Mouse (Mus musculus) forebrain, embryonic 16.5 days (tissue): ENCODE measurements around the gene Mturn. TPM values are rescaled to one million over a fixed set of nuclear protein-coding genes. Genes with fewer than 3 reads are reported as not detected.
A peak's percentile ranks its signal among the peaks of the same experiment; 100 is the strongest.

Experiments used
- ATAC-seq: fragments of 200-750 bp; cut with Nextera tagmentation; 2 replicates; pipeline ENCODE4 v1.8.0; 2017; ENCODE audit warnings: mild to moderate bottlenecking, moderate library complexity
- H3K27ac ChIP-seq: fragments of 300-500 bp; sonication (generic); 2 replicates; pipeline ENCODE4 v1.5.1; 2014; ENCODE audit warnings: low read length, control low read depth
- H3K27me3 ChIP-seq: fragments of 300-500 bp; sonication (generic); replicated peaks from 2 replicates; pipeline ENCODE4 v1.6.1; 2014; ENCODE audit warnings: low read length; ENCODE audit not compliant: control insufficient read depth, insufficient read depth
- H3K36me3 ChIP-seq: fragments of 300-500 bp; sonication (generic); 2 replicates; pipeline ENCODE4 v1.6.1; 2014; ENCODE audit not compliant: control insufficient read depth, insufficient read depth
- H3K4me1 ChIP-seq: fragments of 300-500 bp; sonication (generic); replicated peaks from 2 replicates; pipeline ENCODE4 v1.6.1; 2014; ENCODE audit warnings: low read length; ENCODE audit not compliant: control insufficient read depth, insufficient read depth
- H3K4me2 ChIP-seq: fragments of 300-500 bp; sonication (generic); 2 replicates; pipeline ENCODE4 v1.6.1; 2014; ENCODE audit warnings: mild to moderate bottlenecking, low read length, control low read depth
- H3K4me3 ChIP-seq: fragments of 300-500 bp; sonication (generic); replicated peaks from 2 replicates; pipeline ENCODE4 v1.5.1; 2014; ENCODE audit warnings: mild to moderate bottlenecking, low read length, control low read depth
- H3K9ac ChIP-seq: fragments of 300-500 bp; sonication (generic); replicated peaks from 2 replicates; pipeline ENCODE4 v1.6.1; 2014; ENCODE audit warnings: low read depth, low read length, control low read depth
- H3K9me3 ChIP-seq: fragments of 300-500 bp; sonication (generic); 2 replicates; pipeline ENCODE4 v1.6.1; 2016; ENCODE audit warnings: low read length; ENCODE audit not compliant: control insufficient read depth
- WGBS: fragments of 180-500 bp; shearing (Covaris S2); extraction: QIAGEN DNeasy Blood & Tissue Kit; methylation state at CpG from one replicate; pipeline ENCODE4 v1.1.7; 2014; 5-methylcytosine and 5-hydroxymethylcytosine counted together
- polyA plus RNA-seq: library from polyadenylated mRNA; unstranded; fragments of >200 nt; fragmentation: Nextera tagmentation; extraction: Ambion mirVana; gene quantifications from 2 replicates; pipeline ENCODE4 v1.2.1, GENCODE M21; 2015

Gene Mturn
- polyA plus RNA-seq, 1 experiment from 2014 or later, result 163 TPM

- H3K4me3 ChIP-seq, result no peak overlapping the region
- H3K4me2 ChIP-seq, result no peak overlapping the region
- H3K36me3 ChIP-seq, result no peaks in the 10 kb centered on the region
- no peaks in the 10 kb centered on the region for H3K9me3 ChIP-seq
- 0 out of 2 replicates have a peak, but pooled peaks have one; percentile 39 for ATAC-seq
- peaks cover 15% of the 10 kb centered on the region for H3K4me1 ChIP-seq
- no peaks in the 10 kb centered on the region for H3K27me3 ChIP-seq
- 58% methylated on average over 9 of the region's 9 CpGs for WGBS
- H3K27ac ChIP-seq, result peak overlapping the region; percentile 76
- H3K9ac ChIP-seq, result no peak overlapping the region
These were observed 39.3 kb downstream of the Mturn start for GRCm38 (mm10) chr6:54720512-54721251.

GRCm38 (mm10) chr6:54721252-54721635 is 39.8 kb downstream of the Mturn start:
- Histone ChIP-seq H3K9ac (no peak overlapping the region), H3K4me1 (peaks cover 15% of the 10 kb centered on the region), H3K27me3 (no peaks in the 10 kb centered on the region), H3K9me3 (no peaks in the 10 kb centered on the region), H3K4me2 (no peak overlapping the region), H3K36me3 (no peaks in the 10 kb centered on the region), H3K4me3 (no peak overlapping the region), H3K27ac (no peak overlapping the region; the same call in 1 of the 2 replicates)
- no peak for ATAC-seq
- WGBS, result 94% methylated on average over 4 of the region's 4 CpGs

GRCm38 (mm10) chr6:54726309-54726708 is 44.9 kb downstream of the Mturn start:
- 90% methylated on average over 6 of the region's 6 CpGs for WGBS
- ATAC-seq, result no peak
- no peak overlapping the region for H3K9ac ChIP-seq

GRCm38 (mm10) chr6:54726796-54727195 is 45.4 kb downstream of the Mturn start:
- no peak overlapping the region for H3K27ac ChIP-seq
- no peaks in the 10 kb centered on the region for H3K9me3 ChIP-seq
- no peaks in the 10 kb centered on the region for H3K27me3 ChIP-seq
- no peaks in the 10 kb centered on the region for H3K4me1 ChIP-seq
- ATAC-seq, result no peak
- 81% methylated on average over 6 of the region's 6 CpGs for WGBS
- no peak overlapping the region for H3K9ac ChIP-seq
- no peak overlapping the region for H3K4me2 ChIP-seq
- H3K4me3 ChIP-seq, result no peak overlapping the region
- no peaks in the 10 kb centered on the region for H3K36me3 ChIP-seq

More at GRCm38 (mm10) chr6:54726309-54726708, 44.9 kb downstream of the Mturn start:
- Histone ChIP-seq H3K9me3 (no peaks in the 10 kb centered on the region), H3K4me1 (no peaks in the 10 kb centered on the region), H3K27me3 (no peaks in the 10 kb centered on the region), H3K4me2 (no peak overlapping the region), H3K27ac (no peak overlapping the region), H3K4me3 (no peak overlapping the region), H3K36me3 (no peaks in the 10 kb centered on the region)

GRCm38 (mm10) chr6:54727416-54727815 is 46.0 kb downstream of the Mturn start:
- Histone ChIP-seq H3K27ac (no peak overlapping the region), H3K9ac (no peak overlapping the region), H3K27me3 (no peaks in the 10 kb centered on the region), H3K9me3 (no peaks in the 10 kb centered on the region), H3K4me3 (no peak overlapping the region), H3K4me1 (peaks cover 6% of the 10 kb centered on the region), H3K36me3 (no peaks in the 10 kb centered on the region), H3K4me2 (no peak overlapping the region)
- WGBS, result 85% methylated on average over 5 of the region's 5 CpGs
- ATAC-seq, result no peak

GRCm38 (mm10) chr6:54729451-54730105 is 48.2 kb downstream of the Mturn start:
- no peak overlapping the region for H3K4me2 ChIP-seq
- H3K4me3 ChIP-seq, result no peak overlapping the region
- no peak overlapping the region for H3K27ac ChIP-seq
- H3K9ac ChIP-seq, result no peak overlapping the region
- peaks cover 13% of the 10 kb centered on the region for H3K4me1 ChIP-seq
- H3K9me3 ChIP-seq, result no peaks in the 10 kb centered on the region
- WGBS, result 71% methylated on average over 2 of the region's 2 CpGs
- no peaks in the 10 kb centered on the region for H3K36me3 ChIP-seq
- ATAC-seq, result no peak
- H3K27me3 ChIP-seq, result no peaks in the 10 kb centered on the region

GRCm38 (mm10) chr6:54731726-54732125 is 50.3 kb downstream of the Mturn start:
- 73% methylated on average over 3 of the region's 3 CpGs for WGBS
- no peaks in the 10 kb centered on the region for H3K36me3 ChIP-seq
- no peak overlapping the region for H3K4me2 ChIP-seq
- no peaks in the 10 kb centered on the region for H3K27me3 ChIP-seq
- no peaks in the 10 kb centered on the region for H3K9me3 ChIP-seq
- ATAC-seq, result no peak
- peaks cover 13% of the 10 kb centered on the region for H3K4me1 ChIP-seq
- no peak overlapping the region for H3K9ac ChIP-seq
- no peak overlapping the region; the same call in 1 of the 2 replicates for H3K27ac ChIP-seq
- H3K4me3 ChIP-seq, result no peak overlapping the region

- 50% methylated on average over 7 of the region's 7 CpGs for WGBS
- Histone ChIP-seq H3K4me1 (peaks cover 13% of the 10 kb centered on the region), H3K9ac (no peak overlapping the region), H3K36me3 (no peaks in the 10 kb centered on the region), H3K9me3 (no peaks in the 10 kb centered on the region), H3K4me2 (no peak overlapping the region), H3K4me3 (no peak overlapping the region), H3K27ac (peak overlapping the region; percentile 63), H3K27me3 (no peaks in the 10 kb centered on the region)
- ATAC-seq, result peak; percentile 74; the same call in 1 of the 2 replicates
These were observed 51.3 kb downstream of the Mturn start for GRCm38 (mm10) chr6:54732721-54733120.

GRCm38 (mm10) chr6:54736126-54736525 is 54.7 kb downstream of the Mturn start:
- H3K27me3 ChIP-seq, result no peaks in the 10 kb centered on the region
- H3K9ac ChIP-seq, result no peak overlapping the region
- ATAC-seq, result no peak
- H3K27ac ChIP-seq, result no peak overlapping the region
- no peak overlapping the region for H3K4me2 ChIP-seq
- no peaks in the 10 kb centered on the region for H3K36me3 ChIP-seq
- H3K9me3 ChIP-seq, result no peaks in the 10 kb centered on the region
- WGBS, result 71% methylated on average over 9 of the region's 9 CpGs
- peaks cover 13% of the 10 kb centered on the region for H3K4me1 ChIP-seq
- H3K4me3 ChIP-seq, result no peak overlapping the region
